Comparison of ENCODE assay signal across 15 mouse cellular contexts in the genomic region with DNA sequence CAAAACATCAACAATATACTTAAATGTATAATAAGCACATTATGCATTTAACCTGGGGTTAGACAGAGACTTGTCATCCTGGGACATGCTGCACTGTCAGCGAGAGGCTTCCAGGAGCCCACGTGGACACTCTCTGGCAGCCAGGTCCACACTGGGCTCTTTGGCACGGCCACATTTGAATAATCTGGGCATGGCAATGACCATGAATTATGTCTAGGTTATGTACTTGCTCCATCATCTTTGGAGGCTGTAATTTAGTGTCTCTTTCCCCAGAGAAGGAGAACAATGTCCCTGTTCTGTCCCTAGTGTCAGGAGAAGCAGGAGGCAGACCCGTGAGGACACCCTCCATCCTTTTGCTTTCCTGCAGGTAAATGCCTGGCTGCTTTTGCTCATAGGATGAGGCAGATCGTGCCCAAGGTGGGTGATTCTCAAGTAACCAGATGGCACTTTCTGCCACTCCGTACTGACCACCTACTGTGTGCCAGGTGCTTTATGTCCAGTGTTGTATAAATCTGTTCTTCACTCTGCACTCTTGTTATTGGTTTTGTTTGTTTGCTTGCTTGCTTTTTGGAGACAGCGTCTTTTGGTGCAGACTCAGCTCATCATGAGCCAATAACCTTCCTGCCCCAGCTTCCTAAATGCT. TPM values are rescaled to one million over a fixed set of nuclear protein-coding genes. Genes with fewer than 3 reads are reported as not detected.
"Had no signal": no experiment of that assay in that cellular context is flagged by ENCODE, and none has a peak within 500 bp of the region (broad histone marks: within the 10 kb centered on the region; RNA-seq: fewer than 3 reads in every experiment).

No protein-coding gene starts in this region.

- H3K9me3 ChIP-seq: limb, embryonic 13.5 days; neural tube, embryonic 12.5 days had no signal

- H3K27ac ChIP-seq: limb, embryonic 13.5 days; liver, embryonic 14.5 days; neural tube, embryonic 12.5 days had no signal

- H3K4me2 ChIP-seq: limb, embryonic 13.5 days; neural tube, embryonic 12.5 days had no signal

- DNase-seq: kidney, postnatal 10 days; layer of hippocampus, postnatal 36 days; lung, adult 18-20 months; lung, postnatal 36 days; midbrain, embryonic 14.5 days; retina, postnatal 1 day; right cerebral cortex, postnatal 4 days; spleen, adult 18-20 months; thymus, adult 18-20 months; thymus, postnatal 14 days had no signal

- H3K4me1 ChIP-seq: neural tube, embryonic 12.5 days had no signal

- H3K27me3 ChIP-seq: limb, embryonic 13.5 days; neural tube, embryonic 12.5 days had no signal

- H3K9ac ChIP-seq: limb, embryonic 13.5 days; liver, embryonic 14.5 days; neural tube, embryonic 12.5 days had no signal

- H3K36me3 ChIP-seq: limb, embryonic 13.5 days; neural tube, embryonic 12.5 days had no signal

- H3K4me3 ChIP-seq: limb, embryonic 13.5 days; neural tube, embryonic 12.5 days had no signal

RNA-seq across cellular contexts. Expression of a gene that starts 56.2 kb away (rescaled TPM):
- total RNA-seq: liver, adult 2 months; monocyte, adult 5-6 weeks had no signal
- polyA plus RNA-seq: liver, adult 2 months had no signal
